Mouse (Mus musculus) neutrophil, adult 65 days (primary cell): ENCODE measurements around the gene Nckap1l. TPM values are rescaled to one million over a fixed set of nuclear protein-coding genes. Genes with fewer than 3 reads are reported as not detected.

ENCODE experiments used
- total RNA-seq: library from RNA; stranded (reverse); gene quantifications from 2 replicates; pipeline ENCODE4 v1.2.4, GENCODE M21; 2023

Nckap1l gene
- total RNA-seq, result 305 and 385 TPM in 2 replicates

GRCm38 (mm10) chr15:103453551-103454218 lies at the start of gene Nckap1l:
Gene Nckap1l (plus strand): TSS chr15:103453794.

GRCm38 (mm10) chr15:103430241-103430640 lies 23.4 kb upstream of the Nckap1l start, which contains the start of gene Gtsf1:
Gene Gtsf1 (minus strand): TSS chr15:103430470.

GRCm38 (mm10) chr15:103448369-103448768 lies 5.2 kb upstream of the Nckap1l start, which contains the start of gene Gtsf2:
Gene Gtsf2 (minus strand): TSS chr15:103448469.

GRCm38 (mm10) chr15:103502435-103503250 lies 49.0 kb downstream of the Nckap1l start, which contains the start of gene Pde1b:
Gene Pde1b (plus strand): TSS chr15:103503034.

GRCm38 (mm10) chr15:103537822-103538213 lies 84.2 kb downstream of the Nckap1l start, which contains the start of gene Ppp1r1a:
Gene Ppp1r1a (minus strand): TSS chr15:103538003.

Other genes with a start within 250 kb of the Nckap1l start
- gene Cbx5, start 214.0 kb upstream of the Nckap1l start, total RNA-seq, result 25.3 and 26.7 TPM in 2 replicates
- gene Hnrnpa1, start 213.4 kb upstream of the Nckap1l start, total RNA-seq, result 191 and 223 TPM in 2 replicates
- gene Nfe2, start 195.4 kb upstream of the Nckap1l start, total RNA-seq, result 222 and 245 TPM in 2 replicates
- 106 and 123 TPM in 2 replicates for gene Copz1, start 181.1 kb upstream of the Nckap1l start, total RNA-seq
- gene Gpr84, start 143.2 kb upstream of the Nckap1l start, total RNA-seq, result 20.9 and 24.6 TPM in 2 replicates
- gene Zfp385a, start 113.7 kb upstream of the Nckap1l start, total RNA-seq, result 20.5 and 23.0 TPM in 2 replicates
- 35.2 and 40.3 TPM in 2 replicates for gene Itga5, start 87.0 kb upstream of the Nckap1l start, total RNA-seq
- gene Gtsf1, start 23.3 kb upstream of the Nckap1l start, total RNA-seq, result 1.1 TPM in 2 replicates
- not detected in 2 replicates for gene Gtsf2, start 5.3 kb upstream of the Nckap1l start, total RNA-seq
- gene Pde1b, start 49.2 kb downstream of the Nckap1l start, total RNA-seq, result 78.7 and 129 TPM in 2 replicates
- not detected in 2 replicates for gene Ppp1r1a, start 84.2 kb downstream of the Nckap1l start, total RNA-seq
- gene Glycam1, start 111.3 kb downstream of the Nckap1l start, total RNA-seq, result not detected in 2 replicates